Mouse (Mus musculus) CH12.LX (cell line): ENCODE measurements around the gene Mttp.

ENCODE experiments used
- CTCF ChIP-seq, 2 experiments: IDR thresholded peaks in 1 of 2; conservative IDR thresholded peaks in 1 of 2; 2 replicates each; pipeline ENCODE4 v1.5.1; 2011 to 2012; ENCODE audit warnings: low read depth in 2 of 2, low read length in 2 of 2, improper control_type of control experiment in 1 of 2, inconsistent platforms in 1 of 2, mild to moderate bottlenecking in 1 of 2, moderate library complexity in 1 of 2
- POLR2A ChIP-seq: IDR thresholded peaks from 2 replicates; pipeline ENCODE4 v1.6.1; 2011; ENCODE audit warnings: low read depth, mild to moderate bottlenecking, improper control_type of control experiment, low read length
- TCF12 ChIP-seq: IDR thresholded peaks from 2 replicates; pipeline ENCODE4 v1.6.1; 2014; ENCODE audit warnings: low read depth, mild to moderate bottlenecking, inconsistent platforms, low read length, improper control_type of control experiment
- USF1 ChIP-seq: IDR thresholded peaks from 2 replicates; pipeline ENCODE4 v1.6.1; 2014; ENCODE audit warnings: low read depth, mild to moderate bottlenecking, inconsistent platforms, low read length, improper control_type of control experiment

GRCm38 (mm10) chr3:138095718-138096117 lies 49.0 kb downstream of the Mttp start:
- no peak for TF ChIP-seq POLR2A
- no peak for TF ChIP-seq CTCF (conservative IDR thresholded peaks at IDR 0.05 in 1 of 2, IDR thresholded peaks at IDR 0.05 in 1 of 2; ENCODE audit: low read depth in 2 of 2, low read length in 2 of 2)
- TF ChIP-seq USF1 = no peak
- TF ChIP-seq TCF12 = no peak
